In genomic region chr4:86930101-86930635, GRCm38 (mm10) we compare ENCODE assay signal across 8 mouse cellular contexts. TPM values are rescaled to one million over a fixed set of nuclear protein-coding genes. Genes with fewer than 3 reads are reported as not detected.
DNase-seq lines count a peak whose midpoint lies in the region; ATAC-seq and TF ChIP-seq lines count a peak whose summit lies in the region.

No protein-coding gene starts in this region.

- H3K27me3 ChIP-seq in cerebellum, adult 2 months (ENCODE audit: control insufficient read depth, insufficient read depth, low read length): no peaks in the 10 kb centered on the region
- no peaks in the 10 kb centered on the region for H3K27me3 ChIP-seq in lung, embryonic 16.5 days (ENCODE audit: control insufficient read depth, insufficient read depth, low read depth, low read length)
- H3K27me3 ChIP-seq in limb, embryonic 14.5 days (ENCODE audit: control insufficient read depth, insufficient read depth, low read length): no peaks in the 10 kb centered on the region
- no peaks in the 10 kb centered on the region for H3K27me3 ChIP-seq in stomach, embryonic 15.5 days (replicated peaks)

- peak overlapping the region; percentile 65 for H3K4me2 ChIP-seq in lung, embryonic 16.5 days (ENCODE audit: low read depth, low read length)
- H3K4me2 ChIP-seq in limb, embryonic 14.5 days (replicated peaks; ENCODE audit: low read depth, low read length, severe bottlenecking): peak overlapping the region; percentile 53
- H3K4me2 ChIP-seq in stomach, embryonic 15.5 days: peak overlapping the region; percentile 61

- peak overlapping the region; percentile 53 for H3K4me3 ChIP-seq in cerebellum, adult 2 months (replicated peaks; ENCODE audit: insufficient read depth, low read depth, low read length)
- H3K4me3 ChIP-seq in lung, embryonic 16.5 days (ENCODE audit: low read length): peak overlapping the region; percentile 59
- peak overlapping the region; percentile 47 for H3K4me3 ChIP-seq in limb, embryonic 14.5 days (replicated peaks; ENCODE audit: low read length)
- peak overlapping the region; percentile 45 for H3K4me3 ChIP-seq in stomach, embryonic 15.5 days (replicated peaks)

- DNase-seq in cerebellum, adult 2 months: no peak
- no peak for DNase-seq in cerebellum, adult 9-10 months
- no peak for DNase-seq in lung, postnatal 4 days
- DNase-seq in limb, embryonic 14.5 days (ENCODE audit: low spot score): no peak
- DNase-seq in right cerebral cortex, adult 2 months (ENCODE audit: low spot score in 2 of 2): no peak

- TF ChIP-seq POLR2A in cerebellum, adult 2 months (IDR thresholded peaks at IDR 0.05; ENCODE audit: borderline replicate concordance, insufficient read depth, low read length): no peak
- TF ChIP-seq POLR2A in limb, embryonic 14.5 days (IDR thresholded peaks at IDR 0.05; ENCODE audit: borderline replicate concordance, extremely low read depth, insufficient read depth, insufficient read length): no peak

- no peaks in the 10 kb centered on the region for H3K9me3 ChIP-seq in lung, embryonic 16.5 days (ENCODE audit: control insufficient read depth, low read length)
- H3K9me3 ChIP-seq in limb, embryonic 14.5 days (ENCODE audit: control insufficient read depth, low read length): no peaks in the 10 kb centered on the region
- no peaks in the 10 kb centered on the region for H3K9me3 ChIP-seq in stomach, embryonic 15.5 days

- TF ChIP-seq CTCF in cerebellum, adult 2 months (IDR thresholded peaks at IDR 0.05; ENCODE audit: borderline replicate concordance, insufficient read depth, low read depth, low read length): no peak

- no peaks in the 10 kb centered on the region for H3K36me3 ChIP-seq in lung, embryonic 16.5 days (ENCODE audit: control insufficient read depth, insufficient read depth, low read length)
- H3K36me3 ChIP-seq in limb, embryonic 14.5 days (ENCODE audit: control insufficient read depth, insufficient read depth, low read length): no peaks in the 10 kb centered on the region
- H3K36me3 ChIP-seq in stomach, embryonic 15.5 days: no peaks in the 10 kb centered on the region

- H3K27ac ChIP-seq in cerebellum, adult 2 months (ENCODE audit: insufficient read depth, low read length): no peak overlapping the region
- no peak overlapping the region for H3K27ac ChIP-seq in lung, embryonic 16.5 days (ENCODE audit: low read length)
- H3K27ac ChIP-seq in limb, embryonic 14.5 days (replicated peaks; ENCODE audit: low read depth, low read length): no peak overlapping the region
- H3K27ac ChIP-seq in stomach, embryonic 15.5 days: no peak overlapping the region

- H3K9ac ChIP-seq in lung, embryonic 16.5 days (ENCODE audit: low read length): no peak overlapping the region
- no peak overlapping the region for H3K9ac ChIP-seq in limb, embryonic 14.5 days (ENCODE audit: low read depth, low read length, severe bottlenecking)
- no peak overlapping the region for H3K9ac ChIP-seq in stomach, embryonic 15.5 days

- H3K4me1 ChIP-seq in cerebellum, adult 2 months (ENCODE audit: control insufficient read depth, insufficient read depth, low read length): no peaks in the 10 kb centered on the region
- no peaks in the 10 kb centered on the region for H3K4me1 ChIP-seq in lung, embryonic 16.5 days (replicated peaks; ENCODE audit: control insufficient read depth, insufficient read depth, low read length)
- 0 out of 2 replicates have a peak, but pooled peaks cover 3% of the 10 kb centered on the region for H3K4me1 ChIP-seq in limb, embryonic 14.5 days (ENCODE audit: control insufficient read depth, insufficient read depth, low read length)
- H3K4me1 ChIP-seq in stomach, embryonic 15.5 days: no peaks in the 10 kb centered on the region

- ATAC-seq in lung, embryonic 16.5 days (ENCODE audit: low read depth): peak; percentile 39; the same call in 1 of the 2 replicates
- peak; percentile 17; the same call in 1 of the 2 replicates for ATAC-seq in limb, embryonic 14.5 days (ENCODE audit: low FRiP score, low read depth)
- ATAC-seq in stomach, embryonic 15.5 days (ENCODE audit: insufficient read depth, low FRiP score, low read depth): peak; percentile 20; the same call in 1 of the 2 replicates
- ATAC-seq in megakaryocyte, adult 5-6 weeks (ENCODE audit: poor library complexity, severe bottlenecking): no peak

- 83% methylated on average over 7 of the region's 7 CpGs for WGBS in cerebellum, adult 2 months
- WGBS in lung, embryonic 16.5 days: 78% methylated on average over 7 of the region's 7 CpGs
- 87% methylated on average over 7 of the region's 7 CpGs for WGBS in limb, embryonic 14.5 days
- WGBS in stomach, embryonic 15.5 days: 81% methylated on average over 7 of the region's 7 CpGs

RNA-seq across cellular contexts. Expression of gene Acer2, which starts 56.0 kb away (rescaled TPM):
- polyA plus RNA-seq in cerebellum, adult 2 months (2012; rRNA removed): 6.2 and 6.7 TPM in 2 replicates
- 37.2 and 37.6 TPM in 2 replicates for polyA plus RNA-seq in lung, embryonic 16.5 days (2015; fragmentation: Nextera tagmentation; extraction: Ambion mirVana)
- polyA plus RNA-seq in limb, embryonic 14.5 days (2012; rRNA removed): 8.3 and 8.6 TPM in 2 replicates
- 15.9 and 19.4 TPM in 2 replicates for polyA plus RNA-seq in limb, embryonic 14.5 days (2014; fragmentation: Nextera tagmentation; extraction: Ambion mirVana)
- 24.6 and 24.7 TPM in 2 replicates for polyA plus RNA-seq in stomach, embryonic 15.5 days (2015; fragmentation: Nextera tagmentation; extraction: Ambion mirVana)
- 0.07 TPM in 1 of 2 replicates, not detected in the other for total RNA-seq in megakaryocyte, adult 5-6 weeks (2015)
- 0.15 and 0.69 TPM in 2 replicates for total RNA-seq in megakaryocyte, adult 5-6 weeks (2017)
